Mouse (Mus musculus): ENCODE measurements around the gene Pcnx. TPM values are rescaled to one million over a fixed set of nuclear protein-coding genes. Genes with fewer than 3 reads are reported as not detected.

The Pcnx gene
- 10 to 100 TPM; 10.3 to 18.4 TPM for polyA plus RNA-seq (2017; shearing (Covaris generic))

GRCm38 (mm10) chr12:81859351-81860307 lies at the start of gene Pcnx:
Gene Pcnx, plus strand, starts transcription at chr12:81860023.

Other genes starting within 250 kb of the Pcnx start
- gene Ttc9, start 228.8 kb upstream of the Pcnx start, polyA plus RNA-seq (2017; shearing (Covaris generic)): under 1 TPM; 0.10 to 0.82 TPM
- 1 to 10 TPM; 1.1 to 3.2 TPM for gene Map3k9, start 78.8 kb upstream of the Pcnx start, polyA plus RNA-seq (2017; shearing (Covaris generic))

Measured in inflammation-experienced regulatory T-cells (primary cell).